Mouse (Mus musculus) frontal cortex, postnatal 14 days (tissue): ENCODE results near the gene Tmem266.

ENCODE experiments used
- DNase-seq, 2 experiments: peaks; one replicate each; pipeline ENCODE4 v3.0.0; 2022; ENCODE audit warnings: low spot score in 2 of 2

The Tmem266 gene

GRCm38 (mm10) chr9:55450035-55450434 is 123.3 kb downstream of the Tmem266 start:
- DNase-seq = no peak

- no peak for DNase-seq
These were observed 124.7 kb downstream of the Tmem266 start for GRCm38 (mm10) chr9:55451426-55451825.

- no peak for DNase-seq
These were observed 126.2 kb downstream of the Tmem266 start for GRCm38 (mm10) chr9:55452906-55453305.

GRCm38 (mm10) chr9:55453366-55453765 is 126.7 kb downstream of the Tmem266 start:
- DNase-seq = no peak

- no peak for DNase-seq
These were observed 141.7 kb downstream of the Tmem266 start for GRCm38 (mm10) chr9:55468397-55468796.

- no peak for DNase-seq
These were observed 149.4 kb downstream of the Tmem266 start for GRCm38 (mm10) chr9:55476084-55476483.

GRCm38 (mm10) chr9:55478699-55479098 is 152.0 kb downstream of the Tmem266 start:
- no peak for DNase-seq

GRCm38 (mm10) chr9:55482116-55482515 is 155.4 kb downstream of the Tmem266 start:
- no peak for DNase-seq
